In the genomic region with DNA sequence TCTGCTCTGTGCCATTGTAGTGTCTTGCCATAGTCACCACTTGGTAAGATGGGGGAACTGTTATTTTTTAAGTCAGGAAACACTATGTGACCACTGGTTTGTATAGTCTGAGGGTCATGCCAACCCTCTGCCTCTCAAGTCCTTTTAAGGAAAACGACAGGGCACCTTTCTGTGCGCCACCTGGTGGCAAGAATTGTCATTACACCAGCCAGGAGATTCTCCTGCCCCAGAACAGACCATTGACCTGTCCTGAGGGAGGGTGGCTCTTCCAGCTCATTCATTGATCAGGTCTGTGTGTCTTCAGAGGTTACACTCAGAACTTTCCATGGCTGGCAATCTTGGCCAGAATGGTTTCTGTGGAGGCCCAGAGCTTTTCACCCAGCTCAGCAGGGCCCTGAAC, we compare ENCODE assay signal across 8 mouse cellular contexts.
A peak's percentile ranks its signal among the peaks of the same experiment; 100 is the strongest.
DNase-seq lines count a peak whose midpoint lies in the region; ATAC-seq and TF ChIP-seq lines count a peak whose summit lies in the region.

No protein-coding gene starts in this region.

- no peak overlapping the region for H3K27ac ChIP-seq in midbrain, embryonic 10.5 days (replicated peaks)
- H3K27ac ChIP-seq in midbrain, embryonic 15.5 days = no peak overlapping the region
- no peak overlapping the region for H3K27ac ChIP-seq in bone marrow macrophage, adult 2 months (ENCODE audit: insufficient read depth, low read depth, low read length)
- no peak overlapping the region for H3K27ac ChIP-seq in forebrain, embryonic 14.5 days (ENCODE audit: low read depth, low read length)
- H3K27ac ChIP-seq in kidney, embryonic 14.5 days (ENCODE audit: low read depth, low read length) = no peak overlapping the region

- no peak overlapping the region for H3K4me3 ChIP-seq in midbrain, embryonic 10.5 days
- H3K4me3 ChIP-seq in midbrain, embryonic 15.5 days = no peak overlapping the region
- H3K4me3 ChIP-seq in bone marrow macrophage, adult 2 months (ENCODE audit: insufficient read depth, low read length) = no peak overlapping the region
- no peak overlapping the region for H3K4me3 ChIP-seq in forebrain, embryonic 14.5 days (ENCODE audit: low read depth, low read length)
- no peak overlapping the region for H3K4me3 ChIP-seq in kidney, embryonic 14.5 days (ENCODE audit: low read length)

- H3K9me3 ChIP-seq in midbrain, embryonic 10.5 days (replicated peaks) = no peaks in the 10 kb centered on the region
- H3K9me3 ChIP-seq in midbrain, embryonic 15.5 days = no peaks in the 10 kb centered on the region
- no peaks in the 10 kb centered on the region for H3K9me3 ChIP-seq in forebrain, embryonic 14.5 days (replicated peaks; ENCODE audit: control insufficient read depth, low read length)
- H3K9me3 ChIP-seq in kidney, embryonic 14.5 days (ENCODE audit: control insufficient read depth, low read length) = no peaks in the 10 kb centered on the region; the same call in 1 of the 2 replicates

- peak; percentile 23; the same call in 1 of the 2 replicates for TF ChIP-seq CTCF in bone marrow macrophage, adult 2 months (IDR thresholded peaks at IDR 0.05; ENCODE audit: low read depth, low read length)

- peaks cover 67% of the 10 kb centered on the region for H3K27me3 ChIP-seq in midbrain, embryonic 10.5 days (ENCODE audit: low read depth, poor library complexity, severe bottlenecking)
- peaks cover 10% of the 10 kb centered on the region; the same call in 1 of the 2 replicates for H3K27me3 ChIP-seq in midbrain, embryonic 15.5 days (replicated peaks)
- no peaks in the 10 kb centered on the region for H3K27me3 ChIP-seq in forebrain, embryonic 14.5 days (replicated peaks; ENCODE audit: control insufficient read depth, insufficient read depth, low read length)
- no peaks in the 10 kb centered on the region for H3K27me3 ChIP-seq in kidney, embryonic 14.5 days (ENCODE audit: control insufficient read depth, insufficient read depth, low read length)

- TF ChIP-seq POLR2A in bone marrow macrophage, adult 2 months (IDR thresholded peaks at IDR 0.05; ENCODE audit: borderline replicate concordance, low read depth, low read length) = no peak

- no peak overlapping the region for H3K9ac ChIP-seq in midbrain, embryonic 15.5 days
- no peak overlapping the region for H3K9ac ChIP-seq in forebrain, embryonic 14.5 days (ENCODE audit: low read length)
- no peak overlapping the region for H3K9ac ChIP-seq in kidney, embryonic 14.5 days (ENCODE audit: low read depth, low read length)

- no peak overlapping the region for H3K4me2 ChIP-seq in midbrain, embryonic 15.5 days
- H3K4me2 ChIP-seq in forebrain, embryonic 14.5 days (ENCODE audit: low read length) = no peak overlapping the region
- H3K4me2 ChIP-seq in kidney, embryonic 14.5 days (replicated peaks; ENCODE audit: low read depth, low read length) = no peak overlapping the region

- H3K4me1 ChIP-seq in midbrain, embryonic 10.5 days = no peaks in the 10 kb centered on the region
- no peaks in the 10 kb centered on the region for H3K4me1 ChIP-seq in midbrain, embryonic 15.5 days
- H3K4me1 ChIP-seq in bone marrow macrophage, adult 2 months (ENCODE audit: control insufficient read depth, insufficient read depth, low read length) = no peaks in the 10 kb centered on the region
- H3K4me1 ChIP-seq in forebrain, embryonic 14.5 days (ENCODE audit: control insufficient read depth, insufficient read depth, low read length) = no peaks in the 10 kb centered on the region
- no peaks in the 10 kb centered on the region for H3K4me1 ChIP-seq in kidney, embryonic 14.5 days (ENCODE audit: control insufficient read depth, insufficient read depth, low read length)

- 2% methylated on average over 2 of the region's 2 CpGs for WGBS in midbrain, embryonic 10.5 days
- WGBS in midbrain, embryonic 15.5 days = 0% methylated on average over 2 of the region's 2 CpGs
- 0% methylated on average over 2 of the region's 2 CpGs for WGBS in forebrain, embryonic 14.5 days
- WGBS in kidney, embryonic 14.5 days = 3% methylated on average over 2 of the region's 2 CpGs

- H3K36me3 ChIP-seq in midbrain, embryonic 10.5 days = no peaks in the 10 kb centered on the region
- H3K36me3 ChIP-seq in midbrain, embryonic 15.5 days (replicated peaks) = no peaks in the 10 kb centered on the region
- H3K36me3 ChIP-seq in forebrain, embryonic 14.5 days (ENCODE audit: control insufficient read depth, insufficient read depth, low read length) = no peaks in the 10 kb centered on the region
- no peaks in the 10 kb centered on the region for H3K36me3 ChIP-seq in kidney, embryonic 14.5 days (ENCODE audit: control insufficient read depth, insufficient read depth, low read length)

- ATAC-seq in midbrain, embryonic 15.5 days (replicated peaks) = no peak
- peak; percentile 37; the same call in 1 of the 2 replicates for ATAC-seq in forebrain, embryonic 14.5 days
- ATAC-seq in kidney, embryonic 14.5 days (ENCODE audit: low FRiP score, low TSS enrichment) = peak; percentile 13; the same call in 1 of the 2 replicates

- peak; percentile 80 for DNase-seq in midbrain, embryonic 10.5 days (ENCODE audit: low spot score)
- peak; percentile 65 for DNase-seq in forebrain, embryonic 14.5 days (ENCODE audit: low spot score)
- DNase-seq in lung, adult 18-20 months = peak; percentile 34 to 50
- peak; percentile 69 for DNase-seq in right cerebral cortex, postnatal 14 days
- peak; percentile 54 for DNase-seq in yolk sac, embryonic 10.5 days (ENCODE audit: low spot score)
